Mouse (Mus musculus) brain, embryonic 14.5 days (tissue): Measurements from ENCODE around the gene Sgms1. TPM values are rescaled to one million over a fixed set of nuclear protein-coding genes. Genes with fewer than 3 reads are reported as not detected.
"Not testable (repeated sequence)": the region's sequence is repeated elsewhere in the genome, so short reads cannot be mapped to it uniquely, and the experiment has no call there.

Source experiments
- DNase-seq: peaks from one replicate; pipeline ENCODE4 v3.0.0-alpha.2; 2011; ENCODE audit warnings: low read depth
- CTCF ChIP-seq: fragments of 200-500 bp; IDR thresholded peaks from 2 replicates; pipeline ENCODE4 v1.5.1; 2012; ENCODE audit warnings: inconsistent platforms, mild to moderate bottlenecking, moderate library complexity, borderline replicate concordance; ENCODE audit not compliant: insufficient read depth, insufficient read length; ENCODE audit errors: extremely low read depth
- POLR2A ChIP-seq: fragments of 200-500 bp; IDR thresholded peaks from 2 replicates; pipeline ENCODE4 v1.6.1; 2012; ENCODE audit warnings: mild to moderate bottlenecking, inconsistent platforms, borderline replicate concordance; ENCODE audit not compliant: poor library complexity, insufficient read depth, insufficient read length, severe bottlenecking; ENCODE audit errors: extremely low read depth
- polyA plus RNA-seq: library from polyadenylated mRNA; depleted of rRNA; stranded (reverse); fragments of >200 nt; gene quantifications from 2 replicates; pipeline ENCODE4 v1.2.3, GENCODE M21; 2012

The Sgms1 gene
- polyA plus RNA-seq, 1 experiment: 13.6 TPM

DNA sequence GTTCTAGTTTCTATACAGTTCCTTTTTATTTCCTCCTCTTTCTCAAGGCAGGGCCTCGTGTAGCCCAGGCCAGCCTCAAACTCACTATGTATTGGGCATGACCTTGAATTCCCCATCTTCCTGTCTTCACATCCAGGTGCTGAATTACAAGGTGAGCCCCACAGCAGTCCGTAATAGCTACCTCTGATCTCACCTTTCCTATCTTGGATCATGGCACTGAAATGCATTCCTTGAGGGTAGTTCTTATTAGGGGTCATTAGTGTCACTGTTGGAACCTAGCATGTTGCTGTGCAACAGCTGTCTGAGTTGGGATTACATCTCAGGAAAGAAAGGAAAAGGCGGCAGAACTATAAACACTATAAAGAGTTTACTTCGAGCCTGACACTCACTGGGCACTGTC, 25.9 kb downstream of the Sgms1 start:
- no peak for TF ChIP-seq POLR2A
- TF ChIP-seq CTCF: no peak
- no peak for DNase-seq

DNA sequence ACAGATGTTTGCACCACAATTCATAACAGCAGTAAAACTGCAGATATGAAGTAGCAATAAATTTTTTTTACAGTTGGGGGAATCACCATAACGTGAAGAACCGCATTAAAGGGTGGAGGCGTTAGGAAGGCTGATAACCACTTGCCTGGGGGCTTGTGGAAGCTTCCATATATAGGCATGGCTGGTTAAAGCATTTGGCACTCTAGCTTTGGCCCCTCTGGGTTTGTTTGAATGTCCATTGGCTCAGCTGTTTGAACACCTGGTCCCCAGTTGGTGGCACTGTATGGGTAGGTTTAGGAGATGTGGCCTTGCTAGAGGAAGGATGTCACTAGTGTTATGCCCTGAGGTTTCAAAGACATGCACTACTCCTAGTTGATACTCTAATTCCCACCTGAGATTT, 27.0 kb downstream of the Sgms1 start:
- no peak for TF ChIP-seq POLR2A
- no peak for TF ChIP-seq CTCF
- DNase-seq: no peak

DNA sequence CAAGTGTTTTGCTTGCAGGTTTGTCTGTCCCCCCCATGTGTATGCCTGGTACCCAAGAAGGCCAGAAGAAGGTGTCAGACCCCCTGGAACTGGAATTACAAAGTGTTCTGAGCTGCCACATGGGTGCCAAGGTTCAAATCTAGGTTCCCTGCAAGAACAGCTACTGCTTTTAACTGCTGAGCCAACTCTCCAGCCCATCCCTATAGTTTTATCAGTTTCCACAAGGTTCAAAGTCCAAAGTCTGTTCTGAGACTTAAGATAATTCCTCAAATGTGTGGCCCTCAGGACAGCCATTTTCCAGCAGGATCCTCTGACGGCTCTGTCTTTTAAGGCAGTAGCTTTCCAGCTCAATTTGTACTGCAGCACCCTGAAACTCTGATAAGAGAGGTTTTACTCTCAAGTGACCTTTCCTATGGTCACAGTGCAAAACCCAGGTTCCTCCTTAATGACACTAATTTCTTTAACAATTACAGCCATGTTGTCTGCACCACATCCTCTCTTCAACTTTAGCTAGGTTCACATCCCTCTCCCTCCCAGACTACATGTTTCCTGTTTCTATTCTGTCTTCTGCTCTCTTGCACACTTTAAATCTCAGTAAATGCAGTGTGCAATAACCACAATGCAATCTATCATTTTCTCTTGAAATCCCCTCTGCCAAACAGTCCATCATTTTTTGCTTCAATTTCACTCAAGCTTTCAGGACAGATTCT, 28.4 kb downstream of the Sgms1 start:
- no peak for DNase-seq
- TF ChIP-seq CTCF (no peak), POLR2A (no peak)

DNA sequence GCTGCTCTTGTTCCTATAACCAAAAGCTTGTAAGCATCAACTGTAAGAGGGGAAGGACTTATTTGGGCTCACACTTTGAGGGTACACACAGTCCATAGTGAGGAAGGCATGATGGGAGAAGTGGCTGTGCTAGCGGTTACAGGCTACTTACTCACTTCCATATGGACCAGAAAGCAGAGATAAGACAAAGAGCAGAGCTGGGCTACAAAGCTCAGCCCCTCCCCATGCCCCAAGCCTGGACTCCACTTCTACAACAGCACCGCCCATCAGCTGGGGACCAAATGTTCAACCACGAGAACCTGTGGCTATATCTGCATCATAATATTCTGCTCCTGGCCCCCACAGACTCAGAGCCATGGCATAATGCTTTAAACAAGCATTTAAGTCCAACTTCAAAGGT, 29.0 kb downstream of the Sgms1 start:
- TF ChIP-seq POLR2A: no peak
- no peak for TF ChIP-seq CTCF
- no peak for DNase-seq

DNA sequence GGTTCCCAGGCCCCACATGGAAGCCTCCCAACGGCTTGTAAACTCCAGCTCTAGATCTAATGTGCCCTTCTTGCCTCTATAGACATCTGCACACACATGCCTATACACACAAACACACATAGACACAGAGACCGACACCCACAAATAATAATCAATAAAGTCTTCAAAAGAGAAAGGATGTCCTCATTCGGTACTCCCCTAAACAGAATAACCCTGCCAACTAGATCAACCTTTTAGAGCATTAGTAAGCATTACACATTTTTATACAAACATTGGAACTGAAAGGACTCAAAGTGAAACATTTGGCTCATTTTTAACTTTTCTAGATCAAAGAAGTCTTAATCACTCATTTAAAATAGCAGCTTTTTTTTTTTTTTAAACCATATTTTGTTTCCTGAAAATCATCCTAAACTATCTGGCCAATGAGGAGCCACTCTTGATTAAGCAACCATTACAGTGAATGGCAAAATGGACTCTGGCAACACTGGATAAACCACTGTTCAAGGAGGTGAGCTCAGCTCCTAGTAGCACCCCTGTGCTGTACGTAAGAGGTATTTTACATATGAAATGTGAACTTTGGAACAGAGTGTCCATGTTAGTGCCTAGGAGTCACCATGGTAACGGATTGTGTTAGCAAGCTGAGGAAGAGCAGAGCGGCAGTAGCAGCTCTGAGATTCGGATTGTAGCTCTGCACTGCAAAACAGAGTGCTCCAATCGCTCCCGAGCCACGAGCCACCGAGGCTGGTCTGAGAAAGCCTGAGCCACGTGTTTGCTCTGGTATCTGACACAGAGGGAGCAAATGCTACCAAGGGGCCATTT, 30.6 kb downstream of the Sgms1 start:
- TF ChIP-seq POLR2A (no peak), CTCF (no peak)
- DNase-seq: peak; percentile 75

DNA sequence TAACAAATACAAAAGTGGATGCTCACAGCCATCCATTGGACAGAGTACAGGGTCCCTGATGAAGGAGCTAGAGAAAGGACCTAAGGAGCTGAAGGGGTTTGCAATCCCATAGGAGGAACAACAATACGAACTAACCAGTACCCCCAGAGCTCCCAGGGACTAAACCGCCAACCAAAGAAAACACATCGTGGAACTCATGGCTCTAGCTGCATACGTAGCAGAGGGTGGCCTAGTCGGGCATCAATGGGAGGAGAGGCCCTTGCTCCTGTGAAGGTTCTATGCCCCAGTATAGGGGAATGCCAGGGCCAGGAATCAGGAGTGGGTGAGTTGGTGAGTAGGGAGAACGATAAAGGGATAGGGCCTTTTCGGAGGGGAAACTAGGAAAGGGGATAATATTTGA, 31.5 kb downstream of the Sgms1 start:
- not testable (repeated sequence) for DNase-seq

DNA sequence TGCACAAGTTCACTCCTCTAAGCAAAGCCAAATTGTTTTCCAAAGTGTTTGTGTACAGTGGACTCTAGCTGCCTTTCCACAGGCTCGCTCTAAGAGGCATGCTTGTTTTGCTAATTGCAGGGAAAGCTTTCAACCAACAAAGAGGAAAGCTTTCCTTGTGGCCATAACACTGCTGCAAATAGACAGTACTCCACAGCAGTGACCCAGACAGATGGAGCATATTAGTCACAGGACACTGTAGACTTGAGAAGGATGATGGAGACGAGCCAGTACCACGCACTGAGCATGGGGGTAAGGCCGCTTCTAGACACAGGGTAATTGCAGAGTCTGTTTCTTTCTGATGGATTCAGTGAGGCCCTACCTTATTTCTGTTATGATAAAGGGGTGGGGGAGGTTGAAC, 33.3 kb downstream of the Sgms1 start:
- DNase-seq: peak; percentile 59

DNA sequence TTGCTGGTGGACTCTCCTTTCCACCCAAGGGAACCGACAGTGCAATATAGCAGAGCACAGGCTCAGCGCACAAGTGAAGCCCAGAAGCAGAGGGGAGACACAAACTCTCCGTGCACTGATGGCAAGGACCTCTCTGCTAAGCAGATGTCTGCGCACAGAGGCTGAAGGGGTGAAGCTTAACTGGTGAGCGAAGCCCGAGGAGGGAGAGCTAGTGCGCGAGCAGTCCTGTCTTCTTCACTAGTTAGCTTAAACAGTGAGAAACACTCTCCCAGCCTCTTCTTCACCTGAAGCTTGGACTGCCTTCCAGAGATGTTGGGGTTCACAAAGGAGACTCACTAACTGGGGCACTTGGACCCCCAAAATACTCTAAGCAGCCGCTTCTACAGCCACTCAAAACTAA, 36.1 kb downstream of the Sgms1 start:
- no peak for DNase-seq
- no peak for TF ChIP-seq POLR2A
- no peak for TF ChIP-seq CTCF

More for the DNA sequence above, 33.3 kb downstream of the Sgms1 start:
- TF ChIP-seq CTCF (no peak), POLR2A (no peak)

DNA sequence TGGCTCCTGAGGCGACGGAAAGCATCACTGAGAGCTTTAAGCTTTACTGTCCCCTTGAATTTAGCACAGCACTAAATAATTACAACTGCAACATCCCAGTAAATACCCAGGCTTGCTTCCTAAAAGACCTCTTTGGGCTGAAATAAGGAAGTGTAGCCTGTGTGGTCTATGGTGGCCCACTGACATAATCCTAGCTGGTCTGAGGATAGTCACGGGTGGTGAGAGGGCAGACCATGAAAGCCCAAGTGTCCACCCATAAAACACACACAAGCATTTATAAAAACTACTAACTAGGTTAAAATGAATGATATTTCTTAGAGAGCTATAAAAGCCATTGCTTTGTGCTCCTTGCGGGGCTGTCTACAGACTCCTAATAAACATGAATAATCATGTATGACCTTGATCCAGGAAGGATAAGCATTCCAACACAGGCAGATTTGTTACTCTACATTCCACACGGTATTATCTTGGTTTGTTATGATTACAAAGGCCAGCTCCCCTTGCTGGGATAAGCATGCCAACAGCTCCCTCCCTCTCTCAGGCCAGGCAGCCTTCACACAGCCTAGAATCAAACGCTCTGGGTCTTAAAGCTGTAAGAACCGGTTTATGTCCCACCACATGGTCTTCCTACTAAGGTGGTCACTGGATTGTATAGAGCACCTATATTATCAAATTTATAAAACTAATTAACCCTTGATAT, 40.4 kb downstream of the Sgms1 start:
- no peak for TF ChIP-seq POLR2A
- no peak for TF ChIP-seq CTCF
- peak; percentile 52 for DNase-seq

DNA sequence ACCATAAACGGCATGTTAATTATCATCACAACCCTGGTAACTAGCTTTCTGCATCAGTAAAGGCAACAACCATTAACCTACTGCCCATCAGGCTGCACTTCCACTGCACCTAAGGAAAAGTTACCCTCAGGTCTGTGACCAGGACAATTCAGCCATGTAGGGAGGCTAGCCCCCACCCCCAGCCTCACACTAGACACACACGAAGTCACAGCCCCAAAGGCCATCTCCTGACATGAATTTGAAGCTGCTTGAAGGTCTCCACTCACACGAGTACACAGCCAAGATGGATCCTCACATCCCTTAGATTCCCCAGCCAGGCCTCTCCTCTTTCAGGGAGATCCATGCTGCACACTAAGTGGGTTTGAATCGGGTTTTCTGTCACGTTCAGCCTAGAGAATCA, 42.0 kb downstream of the Sgms1 start:
- TF ChIP-seq CTCF (no peak), POLR2A (no peak)
- DNase-seq: no peak

DNA sequence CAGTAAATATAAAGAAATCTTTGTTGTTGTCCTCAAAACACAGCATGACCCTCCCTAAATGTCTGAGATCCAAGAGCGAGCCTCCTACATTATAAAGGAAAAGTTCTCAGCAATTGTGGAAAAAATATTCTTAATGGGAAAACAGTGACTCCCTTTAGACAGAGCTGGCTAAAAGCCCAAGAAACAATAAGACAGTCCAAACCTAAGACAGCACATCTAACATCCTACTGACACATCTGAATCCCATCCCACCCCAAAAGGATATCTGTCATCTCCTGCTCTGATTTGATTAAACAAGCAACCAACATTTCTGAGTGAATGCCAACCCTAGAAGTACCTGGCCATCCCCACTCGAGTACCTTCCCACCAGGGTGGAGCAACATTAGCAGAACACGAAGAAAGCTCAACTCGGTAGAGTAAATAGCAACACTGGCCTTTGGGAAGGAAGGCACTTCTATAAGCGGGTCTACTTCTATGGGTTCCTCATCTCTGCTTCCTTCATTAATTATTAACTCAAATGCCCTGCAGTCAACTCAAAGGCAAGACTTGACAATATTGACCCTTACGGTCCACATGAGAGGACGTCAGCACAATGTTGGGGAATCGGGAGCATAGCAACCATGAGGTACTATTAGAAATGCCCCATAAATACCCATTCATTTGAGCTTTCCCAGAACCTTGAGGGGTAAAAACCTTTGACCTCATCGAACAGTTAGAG, 42.7 kb downstream of the Sgms1 start:
- no peak for TF ChIP-seq CTCF
- no peak for TF ChIP-seq POLR2A
- DNase-seq: no peak

DNA sequence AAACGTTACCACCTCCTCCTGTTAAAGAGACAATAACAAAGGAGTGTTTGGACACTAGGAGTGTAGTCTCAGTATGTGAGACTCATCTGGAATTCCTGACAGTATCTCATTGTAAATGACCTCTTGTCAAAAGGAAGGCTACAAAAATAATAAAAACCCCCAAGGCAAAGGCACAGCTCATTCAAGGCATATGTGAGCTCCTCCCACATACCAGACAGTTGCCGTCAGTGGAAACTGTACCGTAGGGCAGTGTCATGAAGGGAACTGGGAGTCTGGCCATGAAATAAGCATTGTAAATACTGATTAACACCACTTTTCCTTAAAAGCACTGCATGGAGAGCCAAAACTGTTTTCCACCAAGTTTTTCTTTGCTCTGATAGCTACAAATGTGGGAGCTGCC, 43.3 kb downstream of the Sgms1 start:
- TF ChIP-seq POLR2A: no peak
- TF ChIP-seq CTCF: no peak
- DNase-seq: peak; percentile 87
